Mouse (Mus musculus): ENCODE data around the gene Cog2. TPM values are rescaled to one million over a fixed set of nuclear protein-coding genes. Genes with fewer than 3 reads are reported as not detected.

Cog2 gene
- total RNA-seq, 1 experiment, result 31.4 TPM

GRCm38 (mm10) chr8:124546815-124547214 lies 26.2 kb downstream of the Cog2 start:
- no peak overlapping the region for H3K27ac ChIP-seq (ENCODE audit: insufficient read depth, low read depth, low read length, poor library complexity, severe bottlenecking)
- TF ChIP-seq ZC3H11A (IDR thresholded peaks at IDR 0.05; ENCODE audit: borderline replicate concordance, low read depth, low read length), result no peak
- TF ChIP-seq CHD2 (IDR thresholded peaks at IDR 0.05; ENCODE audit: low read depth, low read length), result no peak
- no peak for TF ChIP-seq ZNF384 (IDR thresholded peaks at IDR 0.05; ENCODE audit: low read depth, low read length)
- TF ChIP-seq MAFK (IDR thresholded peaks at IDR 0.05; ENCODE audit: insufficient read depth, low read depth, low read length), result no peak
- TF ChIP-seq HCFC1 (IDR thresholded peaks at IDR 0.05; ENCODE audit: borderline replicate concordance, insufficient read depth, low read length), result no peak
- 0 out of 4 replicates have a peak, but pooled peaks cover 2% of the 10 kb centered on the region in 2 experiments for H3K4me1 ChIP-seq (ENCODE audit: control insufficient read depth in 2 of 2, insufficient read depth in 2 of 2, low read length in 2 of 2, poor library complexity in 1 of 2)
- no peak for DNase-seq (ENCODE audit: low read depth, low spot score)
- H3K9ac ChIP-seq (ENCODE audit: insufficient read depth, low read depth, low read length, poor library complexity, severe bottlenecking), result no peak overlapping the region
- no peak overlapping the region for H3K4me3 ChIP-seq (ENCODE audit: insufficient read depth in 1 of 2, low read depth in 1 of 2, low read length in 2 of 2, poor library complexity in 1 of 2, severe bottlenecking in 1 of 2)
- H3K9me3 ChIP-seq (ENCODE audit: control insufficient read depth, insufficient read depth, low read depth, low read length), result no peaks in the 10 kb centered on the region
- H3K36me3 ChIP-seq (ENCODE audit: control insufficient read depth, insufficient read depth, low read length, poor library complexity, severe bottlenecking), result peaks cover 64% of the 10 kb centered on the region
- in situ Hi-C loops (cut with MboI; ENCODE audit: low sequenced_read_pairs in 2 of 2, unreplicated experiment in 2 of 2), result no loop called here

- in situ Hi-C loops (cut with MboI; ENCODE audit: low sequenced_read_pairs in 2 of 2, unreplicated experiment in 2 of 2), result no loop called here
- H3K36me3 ChIP-seq (ENCODE audit: control insufficient read depth, insufficient read depth, low read length, poor library complexity, severe bottlenecking), result peaks cover 63% of the 10 kb centered on the region
- no peak overlapping the region for H3K4me3 ChIP-seq (ENCODE audit: insufficient read depth in 1 of 2, low read depth in 1 of 2, low read length in 2 of 2, poor library complexity in 1 of 2, severe bottlenecking in 1 of 2)
- TF ChIP-seq ZNF384 (IDR thresholded peaks at IDR 0.05; ENCODE audit: low read depth, low read length) (no peak), HCFC1 (IDR thresholded peaks at IDR 0.05; ENCODE audit: borderline replicate concordance, insufficient read depth, low read length) (no peak)
- no peak overlapping the region for H3K9ac ChIP-seq (ENCODE audit: insufficient read depth, low read depth, low read length, poor library complexity, severe bottlenecking)
- DNase-seq (ENCODE audit: low read depth, low spot score), result no peak
- H3K9me3 ChIP-seq (ENCODE audit: control insufficient read depth, insufficient read depth, low read depth, low read length), result no peaks in the 10 kb centered on the region
- no peak overlapping the region for H3K27ac ChIP-seq (ENCODE audit: insufficient read depth, low read depth, low read length, poor library complexity, severe bottlenecking)
- 0 out of 4 replicates have a peak, but pooled peaks cover 2% of the 10 kb centered on the region in 2 experiments for H3K4me1 ChIP-seq (ENCODE audit: control insufficient read depth in 2 of 2, insufficient read depth in 2 of 2, low read length in 2 of 2, poor library complexity in 1 of 2)
These were observed 26.7 kb downstream of the Cog2 start for GRCm38 (mm10) chr8:124547269-124547668.

- H3K4me1 ChIP-seq (ENCODE audit: control insufficient read depth in 2 of 2, insufficient read depth in 2 of 2, low read length in 2 of 2, poor library complexity in 1 of 2), result 0 out of 4 replicates have a peak, but pooled peaks cover 2% of the 10 kb centered on the region in 2 experiments
- no peak for DNase-seq (ENCODE audit: low read depth, low spot score)
- no peaks in the 10 kb centered on the region for H3K9me3 ChIP-seq (ENCODE audit: control insufficient read depth, insufficient read depth, low read depth, low read length)
- H3K36me3 ChIP-seq (ENCODE audit: control insufficient read depth, insufficient read depth, low read length, poor library complexity, severe bottlenecking), result peaks cover 58% of the 10 kb centered on the region
- TF ChIP-seq ZC3H11A (IDR thresholded peaks at IDR 0.05; ENCODE audit: borderline replicate concordance, low read depth, low read length) (no peak), ZNF384 (IDR thresholded peaks at IDR 0.05; ENCODE audit: low read depth, low read length) (no peak), CHD2 (IDR thresholded peaks at IDR 0.05; ENCODE audit: low read depth, low read length) (no peak), MAFK (IDR thresholded peaks at IDR 0.05; ENCODE audit: insufficient read depth, low read depth, low read length) (no peak), HCFC1 (IDR thresholded peaks at IDR 0.05; ENCODE audit: borderline replicate concordance, insufficient read depth, low read length) (no peak)
- no peak overlapping the region for H3K27ac ChIP-seq (ENCODE audit: insufficient read depth, low read depth, low read length, poor library complexity, severe bottlenecking)
- H3K9ac ChIP-seq (ENCODE audit: insufficient read depth, low read depth, low read length, poor library complexity, severe bottlenecking), result no peak overlapping the region
- no peak overlapping the region for H3K4me3 ChIP-seq (ENCODE audit: insufficient read depth in 1 of 2, low read depth in 1 of 2, low read length in 2 of 2, poor library complexity in 1 of 2, severe bottlenecking in 1 of 2)
- in situ Hi-C loops (cut with MboI; ENCODE audit: low sequenced_read_pairs in 2 of 2, unreplicated experiment in 2 of 2), result no loop called here
These were observed 27.6 kb downstream of the Cog2 start for GRCm38 (mm10) chr8:124548187-124548586.

GRCm38 (mm10) chr8:124551011-124551661 lies 30.6 kb downstream of the Cog2 start:
- Histone ChIP-seq H3K27ac (ENCODE audit: insufficient read depth, low read depth, low read length, poor library complexity, severe bottlenecking) (no peak overlapping the region), H3K36me3 (ENCODE audit: control insufficient read depth, insufficient read depth, low read length, poor library complexity, severe bottlenecking) (peaks cover 39% of the 10 kb centered on the region), H3K4me3 (ENCODE audit: insufficient read depth in 1 of 2, low read depth in 1 of 2, low read length in 2 of 2, poor library complexity in 1 of 2, severe bottlenecking in 1 of 2) (no peak overlapping the region), H3K4me1 (ENCODE audit: control insufficient read depth in 2 of 2, insufficient read depth in 2 of 2, low read length in 2 of 2, poor library complexity in 1 of 2) (0 out of 4 replicates have a peak, but pooled peaks cover 0 to 2% of the 10 kb centered on the region in 2 experiments), H3K9me3 (ENCODE audit: control insufficient read depth, insufficient read depth, low read depth, low read length) (no peaks in the 10 kb centered on the region), H3K9ac (ENCODE audit: insufficient read depth, low read depth, low read length, poor library complexity, severe bottlenecking) (no peak overlapping the region)
- no peak for TF ChIP-seq ZNF384 (IDR thresholded peaks at IDR 0.05; ENCODE audit: low read depth, low read length)
- no peak for TF ChIP-seq MAFK (IDR thresholded peaks at IDR 0.05; ENCODE audit: insufficient read depth, low read depth, low read length)
- no peak for DNase-seq (ENCODE audit: low read depth, low spot score)
- in situ Hi-C loops (cut with MboI; ENCODE audit: low sequenced_read_pairs in 2 of 2, unreplicated experiment in 2 of 2), result no loop called here

Measured in ES-E14 (cell line).